Mouse (Mus musculus): Measurements from ENCODE around the gene Hivep3.

Hivep3 gene

DNA sequence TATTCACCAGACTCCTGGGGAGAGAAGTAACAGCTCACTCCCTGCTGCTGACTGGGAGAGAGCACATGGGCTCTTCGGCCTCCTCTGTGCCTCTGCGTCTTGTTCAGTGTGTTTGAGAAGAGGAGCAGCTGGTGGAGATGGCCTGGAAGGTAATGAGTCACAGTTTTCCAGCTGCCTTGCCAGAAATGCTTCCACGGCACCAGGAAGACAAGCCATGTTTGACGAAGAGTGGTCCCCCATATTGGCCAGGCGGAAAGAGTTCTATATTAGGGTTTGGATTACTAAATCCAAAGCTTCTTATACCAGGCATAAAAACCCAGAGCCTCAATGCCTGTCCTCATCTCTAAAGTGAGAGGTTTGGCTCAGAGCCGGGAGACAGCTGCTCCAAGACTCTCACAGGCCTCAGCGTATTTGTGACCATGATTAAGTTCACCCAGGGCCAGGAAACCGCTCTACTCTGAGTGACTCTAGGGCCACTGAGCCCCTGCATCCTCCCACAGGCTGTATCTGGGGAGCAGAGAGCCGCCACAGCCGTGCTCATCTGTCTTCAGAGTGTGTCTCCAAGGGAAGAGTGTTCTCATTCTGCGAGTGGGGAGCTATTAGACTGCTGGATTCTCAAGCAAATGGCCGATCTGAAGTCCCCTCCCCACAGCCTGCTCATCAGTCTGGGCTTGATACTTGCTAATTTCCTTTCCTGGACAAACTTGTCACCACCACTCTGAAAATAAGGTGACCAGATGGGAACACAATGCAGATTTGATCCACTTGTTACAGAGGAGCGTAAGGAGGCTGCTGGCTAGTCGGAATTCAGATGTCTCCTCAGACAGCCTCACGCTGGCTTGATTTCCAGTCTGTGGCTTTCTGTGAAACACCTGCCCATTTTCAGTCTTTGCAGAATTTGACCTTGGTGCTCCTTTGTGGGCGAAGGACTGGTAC, 168.2 kb downstream of the Hivep3 start:
- no peak for DNase-seq (ENCODE audit: extremely low spot score, low read depth, low spot score)

DNA sequence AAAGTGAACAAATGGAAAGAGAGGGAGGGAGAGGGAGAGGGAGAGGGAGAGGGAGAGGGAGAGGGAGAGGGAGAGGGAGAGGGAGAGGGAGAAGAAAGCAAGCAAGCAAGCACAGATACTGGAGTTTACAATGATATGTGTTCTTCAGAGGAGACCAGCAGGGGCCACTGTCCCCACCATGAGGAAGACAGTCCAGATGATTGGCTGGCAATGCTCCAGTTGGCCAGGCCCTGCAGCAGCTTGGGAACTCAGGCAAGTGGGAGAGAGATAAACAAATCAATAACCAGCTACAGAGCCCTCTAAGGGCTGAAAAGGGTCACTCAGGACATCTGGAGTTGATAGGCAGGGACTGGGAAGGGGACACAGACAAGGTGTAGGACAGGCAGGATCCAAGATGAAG, 169.7 kb downstream of the Hivep3 start:
- DNase-seq (ENCODE audit: extremely low spot score, low read depth, low spot score): no peak

DNA sequence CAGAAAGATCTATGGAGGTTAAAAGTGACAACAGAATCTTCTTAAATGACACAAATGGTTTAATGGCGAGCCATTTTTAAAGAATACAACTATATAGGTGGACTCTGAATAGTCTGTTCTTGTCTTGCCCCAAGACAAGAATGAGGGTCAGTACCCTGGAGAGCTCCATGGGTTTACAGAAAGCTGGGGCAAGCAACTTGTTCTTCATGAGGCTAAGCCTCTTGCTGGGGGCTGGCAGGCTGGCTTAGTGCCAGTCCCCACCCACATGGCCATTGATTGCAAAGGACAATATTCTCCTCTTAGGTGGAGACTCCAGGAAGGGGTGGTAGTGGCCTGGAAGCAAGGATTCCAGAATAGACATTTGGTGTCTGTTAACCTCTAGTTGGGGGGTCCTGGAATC, 170.2 kb downstream of the Hivep3 start:
- DNase-seq (ENCODE audit: extremely low spot score, low read depth, low spot score): no peak

DNA sequence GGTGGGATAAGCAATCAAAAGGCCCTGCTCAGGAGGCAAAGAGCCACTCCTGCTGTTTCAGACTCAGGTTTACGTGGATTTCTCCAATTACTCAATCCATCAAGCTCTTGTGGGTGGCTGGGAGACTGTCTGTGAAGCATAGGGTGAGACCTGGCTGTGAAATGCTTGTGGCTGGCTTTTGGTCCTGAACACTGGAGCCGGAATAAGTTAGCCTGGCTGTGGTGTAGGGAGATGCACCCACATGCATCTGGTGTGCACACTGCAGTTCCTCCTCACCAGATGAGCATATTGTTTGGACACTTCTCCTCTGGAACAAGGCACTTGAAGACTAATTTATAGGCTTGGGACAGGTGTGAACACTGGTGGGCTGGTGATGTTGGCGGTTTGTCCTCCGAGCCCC, 170.7 kb downstream of the Hivep3 start:
- no peak for DNase-seq (ENCODE audit: extremely low spot score, low read depth, low spot score)

DNA sequence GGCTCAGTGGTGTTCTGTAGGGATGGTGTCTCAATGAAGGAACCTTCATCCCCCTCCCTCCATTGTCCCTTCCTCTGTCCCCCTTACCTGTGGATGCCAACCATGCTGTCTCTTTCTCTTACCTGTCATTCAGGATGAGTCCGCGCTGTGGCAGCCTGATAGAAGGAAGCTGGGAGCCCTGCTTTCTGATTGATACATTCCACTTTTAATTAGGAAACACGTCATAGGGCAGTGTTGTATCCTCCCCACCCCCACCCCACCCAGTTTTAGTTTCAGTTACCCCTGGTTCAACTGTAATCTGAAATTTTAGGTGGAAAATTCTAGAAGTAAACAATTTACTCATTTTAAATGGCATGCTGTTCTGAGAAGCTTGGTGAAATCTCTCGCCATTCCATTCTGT, 173.5 kb downstream of the Hivep3 start:
- DNase-seq (ENCODE audit: extremely low spot score, low read depth, low spot score): no peak

DNA sequence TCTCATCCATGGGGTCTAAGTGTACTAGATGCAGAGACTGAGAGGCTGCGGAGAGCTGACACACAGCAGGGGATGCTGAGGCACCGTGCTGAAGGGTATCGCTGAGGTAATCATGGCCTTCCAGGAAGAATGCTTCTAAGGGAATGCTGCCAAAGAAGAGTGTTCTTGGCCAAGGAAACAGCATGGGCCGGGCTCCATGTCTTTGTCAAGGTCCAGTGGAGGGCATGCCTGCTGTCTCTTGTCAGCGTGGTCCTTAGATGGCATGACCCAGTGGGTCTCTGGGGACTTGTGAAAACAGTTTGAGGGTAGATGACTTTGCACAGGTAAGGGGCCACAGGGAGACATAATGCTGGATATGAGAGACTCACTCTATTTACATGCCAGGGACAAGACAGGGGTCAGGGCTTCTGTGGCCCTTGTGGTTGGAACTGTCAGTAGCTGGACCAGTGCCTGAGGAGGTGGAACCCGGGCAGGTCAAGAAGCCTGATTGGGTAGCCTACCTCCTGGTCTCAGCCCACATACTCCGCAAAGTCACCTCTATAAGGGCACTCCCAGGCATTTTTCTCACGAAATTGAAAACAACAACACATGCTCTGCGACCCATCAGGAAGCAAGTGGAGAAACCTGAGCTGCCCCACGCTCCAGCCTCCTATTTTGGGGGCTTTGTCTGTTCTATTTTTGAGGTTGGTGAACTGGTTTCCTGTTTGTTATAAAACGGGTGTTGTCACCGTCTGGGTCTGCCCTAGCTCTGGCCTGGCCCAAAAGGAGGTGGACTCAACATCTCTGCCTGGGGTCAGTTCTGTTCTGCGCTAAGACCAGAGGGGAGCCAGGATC, 177.7 kb downstream of the Hivep3 start:
- DNase-seq (ENCODE audit: extremely low spot score, low read depth, low spot score): no peak

DNA sequence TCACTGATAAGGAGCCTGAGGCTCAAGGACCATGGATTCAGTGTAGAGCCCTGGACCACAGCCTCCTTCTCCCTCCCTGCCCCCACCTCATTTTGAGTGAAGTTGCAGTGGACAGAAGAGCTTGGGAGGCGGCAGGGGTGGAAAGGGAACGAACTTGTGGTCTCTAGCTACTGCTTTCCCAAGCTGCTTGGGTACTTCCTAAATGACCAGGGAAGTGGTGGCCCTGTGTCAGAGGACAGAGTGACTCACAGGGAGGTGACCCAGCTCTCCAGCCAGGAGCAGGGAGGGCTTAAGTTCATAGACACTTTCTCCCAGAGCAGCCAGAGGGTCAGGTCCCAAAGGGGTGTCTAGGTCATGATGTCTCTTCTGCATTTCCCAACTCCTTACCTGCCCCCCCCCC, 178.6 kb downstream of the Hivep3 start:
- no peak for DNase-seq (ENCODE audit: extremely low spot score, low read depth, low spot score)

DNA sequence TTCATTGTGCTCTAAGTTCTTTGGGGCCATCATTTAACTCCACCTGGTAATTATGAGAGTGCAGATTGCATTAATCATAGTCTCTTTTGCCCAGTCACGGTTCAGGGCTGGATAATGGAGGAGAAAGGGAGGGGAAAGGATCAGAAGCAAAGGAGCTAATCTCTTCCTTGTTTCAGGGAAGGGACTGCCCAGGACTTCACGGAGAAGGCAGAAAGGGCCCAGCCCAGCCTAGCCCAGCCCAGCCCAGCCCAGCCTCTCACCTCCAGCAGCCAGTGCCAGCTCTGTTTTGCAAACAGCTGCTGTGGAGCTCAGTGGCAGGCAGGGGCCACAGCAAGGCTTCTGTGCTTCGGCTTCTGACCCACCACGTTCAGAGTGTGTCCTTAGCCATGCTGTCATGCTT, 180.6 kb downstream of the Hivep3 start:
- DNase-seq (ENCODE audit: extremely low spot score, low read depth, low spot score): no peak

DNA sequence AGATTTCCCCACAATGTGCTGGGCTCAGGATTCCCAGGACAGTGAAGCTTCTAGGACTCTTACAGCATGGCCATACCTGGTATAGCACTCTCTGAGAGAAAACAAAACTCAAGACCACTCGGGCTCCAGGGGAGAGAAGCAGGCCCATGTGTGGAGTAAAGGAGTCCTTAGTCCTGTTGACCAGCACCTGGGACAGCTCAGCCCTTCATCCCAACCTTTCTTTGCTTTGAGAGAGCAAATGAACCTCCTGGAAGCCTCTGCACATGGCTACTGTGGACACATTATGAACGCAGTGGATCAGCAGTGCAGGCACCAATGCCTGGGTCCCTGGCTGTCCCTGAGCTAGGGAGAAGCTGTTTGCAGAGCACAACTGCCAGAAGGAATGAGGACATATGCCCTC, 181.5 kb downstream of the Hivep3 start:
- DNase-seq (ENCODE audit: extremely low spot score, low read depth, low spot score): no peak

DNA sequence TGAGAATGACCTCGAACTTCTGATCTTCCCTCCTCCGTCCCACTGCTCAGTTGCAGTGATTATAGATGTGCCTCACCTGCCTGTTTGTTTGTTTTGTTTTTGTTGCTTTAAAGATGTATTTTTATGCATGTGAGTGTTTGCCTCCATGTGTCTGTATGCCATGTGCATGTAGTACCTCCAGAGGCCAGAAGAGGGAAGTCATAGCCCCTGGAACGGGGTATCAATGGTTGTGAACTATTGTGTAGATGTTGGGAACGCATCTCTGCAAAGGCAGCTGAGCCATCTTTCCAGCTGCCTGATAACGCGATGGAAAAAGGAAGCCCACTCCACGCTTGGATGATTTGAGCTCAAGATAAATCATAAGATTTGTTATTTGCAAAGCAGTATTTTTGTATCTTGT, 183.9 kb downstream of the Hivep3 start:
- no peak for DNase-seq (ENCODE audit: extremely low spot score, low read depth, low spot score)

DNA sequence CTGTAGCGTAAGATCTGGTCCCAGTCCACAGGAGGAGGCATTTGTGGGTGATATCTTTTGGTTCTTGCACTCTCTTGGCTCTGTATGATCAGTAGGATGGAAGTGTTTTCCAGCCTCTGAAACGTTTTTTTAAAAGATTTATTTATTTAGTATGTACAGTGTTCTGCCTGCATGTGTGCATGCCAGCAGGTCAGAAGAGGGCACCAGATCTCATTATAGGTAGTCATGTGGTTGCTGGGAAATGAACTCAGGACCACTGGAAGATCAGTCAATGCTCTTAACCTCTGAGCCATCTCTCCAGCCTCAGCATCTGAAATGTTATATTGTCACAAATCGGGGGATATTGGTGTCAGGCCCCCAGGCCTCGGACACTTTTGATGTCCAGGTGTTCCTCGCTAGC, 185.8 kb downstream of the Hivep3 start:
- DNase-seq (ENCODE audit: extremely low spot score, low read depth, low spot score): no peak

DNA sequence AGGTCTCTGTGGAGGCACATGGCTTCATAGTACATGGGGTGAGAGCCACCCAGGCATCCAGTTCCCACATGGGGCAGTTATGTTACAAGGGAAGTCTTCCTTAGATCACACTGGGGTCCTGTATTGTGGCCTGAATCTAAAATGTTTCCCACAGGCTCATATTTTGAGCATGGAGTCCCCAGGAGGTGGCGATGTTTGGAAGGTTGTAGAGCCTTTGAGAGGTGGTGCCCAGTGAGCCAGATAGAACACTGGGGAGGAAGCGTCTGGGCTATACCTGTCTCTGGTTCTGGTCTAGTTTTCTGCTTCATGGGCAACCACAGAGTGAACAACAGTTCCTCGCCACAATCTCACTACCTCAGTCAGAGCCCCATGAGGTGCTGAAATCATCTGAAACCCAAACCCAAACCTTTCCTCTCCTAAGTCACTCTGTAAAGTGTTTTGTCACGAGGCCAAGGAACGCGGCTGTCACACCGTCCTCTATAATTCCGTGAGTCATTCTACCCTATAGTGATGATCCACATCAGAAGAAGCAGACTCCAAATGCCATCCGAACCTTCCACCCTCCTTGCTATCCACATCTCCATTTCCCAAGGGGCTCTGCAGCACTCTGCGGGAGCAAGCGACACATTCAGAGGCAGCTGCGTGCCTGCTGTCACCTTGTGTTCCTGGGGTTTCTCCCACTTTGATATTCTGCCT, 187.6 kb downstream of the Hivep3 start:
- DNase-seq (ENCODE audit: extremely low spot score, low read depth, low spot score): no peak

DNA sequence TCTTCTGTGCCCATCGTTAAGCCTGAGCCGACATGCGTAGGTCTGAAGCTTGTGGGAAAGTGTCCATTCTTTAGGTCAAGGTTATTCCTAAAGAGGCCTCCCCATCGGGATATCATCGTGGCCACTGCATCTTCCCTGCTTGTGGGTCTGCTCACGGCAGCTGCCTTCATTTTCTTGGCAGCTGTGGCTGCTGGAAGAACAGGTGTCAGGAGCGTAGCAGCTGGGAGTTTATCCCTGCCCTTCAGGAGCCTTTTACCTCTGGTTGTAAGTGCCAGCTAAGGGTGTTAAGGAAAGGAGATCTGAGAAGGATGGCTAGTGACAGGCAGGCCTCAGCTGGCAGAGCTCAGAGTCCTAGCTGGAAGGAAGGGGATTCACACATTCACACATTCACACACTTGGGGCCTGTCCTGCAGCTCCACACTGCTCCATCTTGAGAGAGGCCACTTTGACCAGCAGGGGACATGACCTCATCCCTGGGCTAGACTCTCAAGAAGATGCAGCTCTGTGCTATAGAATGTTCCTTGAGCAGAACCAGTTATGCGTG, 188.2 kb downstream of the Hivep3 start:
- no peak for DNase-seq (ENCODE audit: extremely low spot score, low read depth, low spot score)

DNA sequence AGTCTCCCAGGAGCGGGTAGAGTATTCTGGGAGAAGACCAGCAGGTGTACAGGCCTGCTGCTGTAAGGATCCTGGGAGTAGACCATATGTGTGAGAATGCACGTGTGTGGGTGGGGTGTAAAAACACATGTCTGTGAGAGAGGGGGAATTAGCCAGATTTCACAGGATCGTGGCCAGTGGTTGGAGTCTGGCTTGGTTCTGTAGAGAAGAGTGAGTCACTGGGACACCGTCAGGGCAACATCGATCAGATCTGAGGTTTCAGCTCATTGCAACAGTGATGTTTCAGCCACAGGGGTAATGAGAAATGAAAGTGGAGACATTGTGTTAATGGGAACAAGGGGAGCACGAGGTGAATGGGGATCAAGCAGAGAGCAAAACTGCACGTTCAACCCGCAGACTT, 189.4 kb downstream of the Hivep3 start:
- DNase-seq (ENCODE audit: extremely low spot score, low read depth, low spot score): no peak

DNA sequence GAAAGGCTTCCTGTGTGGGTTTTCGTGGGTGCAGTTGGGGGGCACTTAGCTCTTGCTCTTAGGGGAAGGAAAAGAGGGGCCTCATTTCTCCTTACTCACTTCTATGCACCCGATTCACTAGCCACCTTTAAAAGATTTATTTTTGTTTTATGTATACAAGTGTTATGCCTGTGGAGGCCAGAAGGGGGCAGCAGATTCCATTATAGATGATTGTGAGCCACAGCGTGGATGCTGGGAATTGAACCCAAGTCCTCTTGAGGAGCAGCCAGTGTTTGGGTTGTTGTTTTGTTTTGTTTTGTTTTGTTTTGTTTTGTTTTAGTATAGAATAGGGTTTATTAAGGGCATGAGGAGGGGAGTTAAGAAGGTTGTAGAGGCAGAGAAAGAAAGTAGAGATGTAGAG, 189.8 kb downstream of the Hivep3 start:
- no peak for DNase-seq (ENCODE audit: extremely low spot score, low read depth, low spot score)

DNA sequence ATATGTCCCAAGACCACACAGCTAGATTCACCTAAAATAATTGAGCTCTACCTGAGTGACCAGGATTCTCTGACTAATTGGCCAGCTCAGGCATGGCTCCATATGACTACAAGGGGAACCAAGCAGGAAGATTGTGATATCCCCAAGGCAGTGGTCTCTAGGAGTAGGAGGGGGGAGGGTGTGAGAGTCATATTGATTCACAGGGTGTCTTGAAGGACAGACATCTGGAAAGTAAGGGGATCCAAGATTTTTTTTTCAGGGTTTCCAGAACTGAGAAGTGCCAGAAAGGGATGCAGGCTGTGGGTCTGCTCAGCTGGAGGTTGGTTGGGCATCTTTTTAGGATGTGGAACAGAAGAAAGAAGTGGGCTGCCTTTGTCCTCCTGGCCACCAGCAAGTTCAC, 191.5 kb downstream of the Hivep3 start:
- DNase-seq (ENCODE audit: extremely low spot score, low read depth, low spot score): no peak

DNA sequence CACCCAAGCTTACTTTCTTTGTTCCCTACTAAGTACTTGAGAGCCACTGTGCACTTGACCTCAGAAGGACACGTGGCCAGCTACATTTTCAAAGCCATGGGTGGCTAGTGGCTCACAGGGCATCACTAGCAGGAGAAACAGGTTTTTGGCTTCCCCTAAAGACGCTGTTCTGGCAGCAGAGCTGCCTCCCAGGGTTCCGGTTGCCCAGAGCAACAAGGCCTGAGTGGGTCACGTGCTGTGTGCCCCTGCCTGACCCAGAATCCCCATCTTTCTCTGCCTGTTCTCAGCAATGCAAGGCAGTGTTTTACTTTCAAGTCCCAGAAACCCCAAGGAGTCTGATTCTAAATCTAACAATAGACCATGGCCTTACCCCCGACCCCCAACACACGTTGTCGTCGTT, 198.3 kb downstream of the Hivep3 start:
- no peak for DNase-seq (ENCODE audit: extremely low spot score, low read depth, low spot score)

DNA sequence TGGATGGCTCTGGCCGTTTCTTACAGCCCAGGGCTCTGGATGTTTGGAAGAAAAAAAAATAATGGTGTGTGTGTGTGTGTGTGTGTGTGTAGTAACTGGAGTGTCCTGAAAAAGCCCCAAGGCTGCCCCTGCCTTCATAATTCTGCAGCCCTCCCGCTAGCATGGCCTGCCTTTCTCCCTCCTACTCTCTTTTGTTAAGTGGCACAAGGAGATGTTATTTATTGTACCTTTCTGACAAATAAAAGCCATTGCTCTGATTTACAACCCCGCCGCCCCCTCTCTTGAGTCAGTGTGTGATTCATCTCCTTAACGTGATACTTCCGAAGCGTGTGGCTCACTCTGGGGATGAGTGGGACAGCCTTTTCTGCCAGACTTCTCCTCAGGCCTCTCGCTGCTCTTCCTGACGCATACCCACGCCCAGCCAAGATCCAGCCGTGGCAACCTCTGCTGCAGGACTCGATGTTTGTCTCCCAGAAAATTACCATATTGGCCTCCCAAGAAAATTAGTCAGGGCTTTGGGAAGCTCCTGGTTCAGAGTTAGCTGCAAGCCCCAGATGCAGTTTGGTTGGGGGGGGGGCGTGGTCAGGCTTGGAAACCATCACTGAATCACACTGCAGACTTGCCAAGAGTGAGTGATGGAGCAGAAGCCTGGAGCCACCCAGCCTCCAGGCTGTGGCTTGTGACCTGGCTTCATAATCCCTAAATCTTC, 199.1 kb downstream of the Hivep3 start:
- DNase-seq (ENCODE audit: extremely low spot score, low read depth, low spot score): no peak

DNA sequence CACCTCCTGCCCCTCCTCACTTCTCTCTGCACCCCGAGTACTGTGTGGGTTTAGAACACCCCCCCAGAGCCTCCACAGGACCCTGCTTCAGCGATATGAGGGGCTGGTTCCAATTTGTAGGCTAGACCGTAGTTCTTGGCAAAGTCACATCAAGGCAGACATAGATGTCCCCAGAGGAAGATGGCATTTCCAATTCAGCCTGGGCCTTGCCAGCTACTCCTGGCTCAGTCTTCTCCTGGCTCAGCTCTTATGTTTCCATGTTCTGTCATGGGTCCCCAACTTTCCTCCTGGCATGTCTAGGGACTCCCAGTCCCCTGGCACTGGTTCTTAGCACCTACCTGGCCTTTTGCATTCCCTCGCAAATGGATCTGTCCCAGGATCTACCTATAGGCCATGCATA, 201.3 kb downstream of the Hivep3 start:
- DNase-seq (ENCODE audit: extremely low spot score, low read depth, low spot score): no peak

DNA sequence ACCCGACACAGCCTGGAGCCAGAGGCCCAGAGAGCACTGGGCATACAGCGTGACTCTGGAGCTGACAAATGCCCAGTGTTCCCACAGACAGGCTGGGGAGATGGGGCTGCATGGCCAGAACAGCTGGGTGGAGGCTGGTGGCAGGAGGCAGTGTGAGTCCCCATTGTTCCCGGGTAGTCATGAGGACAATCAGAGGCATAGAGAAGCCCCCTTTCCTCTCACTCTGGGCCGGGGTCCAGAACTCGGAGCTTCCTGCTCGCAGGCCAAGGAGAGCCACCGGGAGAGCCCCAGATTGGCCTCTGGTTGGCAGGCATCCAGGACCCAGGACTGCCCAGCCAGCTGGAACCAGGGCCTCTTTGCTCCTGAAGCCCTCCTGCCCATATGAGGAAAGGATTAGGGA, 204.3 kb downstream of the Hivep3 start:
- DNase-seq (ENCODE audit: extremely low spot score, low read depth, low spot score): no peak

DNA sequence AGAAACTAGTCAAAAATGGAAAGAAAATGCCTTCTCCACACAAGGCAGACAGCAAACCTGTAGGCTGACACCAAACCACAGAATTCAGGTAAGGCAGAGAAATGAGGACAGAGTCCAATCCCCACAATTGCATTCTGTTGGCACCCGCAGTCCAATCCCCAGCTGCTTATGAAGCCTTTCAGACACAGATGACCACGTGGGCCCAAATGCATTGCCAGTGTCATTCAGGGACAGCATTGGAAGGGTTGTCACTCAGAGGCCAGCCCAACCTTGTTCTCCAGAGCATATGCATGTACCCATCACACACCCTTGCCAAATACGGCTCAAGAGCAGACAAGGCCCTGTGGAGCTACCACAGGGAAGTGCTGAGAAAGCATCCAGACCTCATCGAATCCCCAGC, 204.9 kb downstream of the Hivep3 start:
- no peak for DNase-seq (ENCODE audit: extremely low spot score, low read depth, low spot score)

All from hindlimb bud, embryonic 11.5 days (tissue).